Mouse (Mus musculus) neural tube, embryonic 12.5 days (tissue): ENCODE measurements around the gene Clca2. TPM values are rescaled to one million over a fixed set of nuclear protein-coding genes. Genes with fewer than 3 reads are reported as not detected.
A peak's percentile ranks its signal among the peaks of the same experiment; 100 is the strongest.
"Not testable (repeated sequence)": the region's sequence is repeated elsewhere in the genome, so short reads cannot be mapped to it uniquely, and the experiment has no call there.

Source experiments
- ATAC-seq: fragments of 200-750 bp; cut with Nextera tagmentation; 2 replicates; pipeline ENCODE4 v1.8.0; 2017; ENCODE audit warnings: low read depth, mild to moderate bottlenecking, moderate TSS enrichment, moderate library complexity; ENCODE audit not compliant: low FRiP score
- H3K27ac ChIP-seq: fragments of 300-500 bp; sonication (generic); 2 replicates; pipeline ENCODE4 v1.5.1; 2016
- H3K27me3 ChIP-seq: fragments of 300-500 bp; sonication (generic); replicated peaks from 2 replicates; pipeline ENCODE4 v1.6.1; 2016; ENCODE audit warnings: mild to moderate bottlenecking
- H3K36me3 ChIP-seq: fragments of 300-500 bp; sonication (generic); 2 replicates; pipeline ENCODE4 v1.6.1; 2016; ENCODE audit warnings: mild to moderate bottlenecking
- H3K4me1 ChIP-seq: fragments of 300-500 bp; sonication (generic); 2 replicates; pipeline ENCODE4 v1.6.1; 2016
- H3K4me2 ChIP-seq: fragments of 300-500 bp; sonication (generic); replicated peaks from 2 replicates; pipeline ENCODE4 v1.6.1; 2016; ENCODE audit warnings: mild to moderate bottlenecking
- H3K4me3 ChIP-seq: fragments of 300-500 bp; sonication (generic); 2 replicates; pipeline ENCODE4 v1.5.1; 2016
- H3K9ac ChIP-seq: fragments of 300-500 bp; sonication (generic); 2 replicates; pipeline ENCODE4 v1.6.1; 2016; ENCODE audit warnings: mild to moderate bottlenecking
- H3K9me3 ChIP-seq: fragments of 300-500 bp; sonication (generic); 2 replicates; pipeline ENCODE4 v1.6.1; 2016; ENCODE audit warnings: mild to moderate bottlenecking
- WGBS: fragments of 180-500 bp; shearing (Covaris S2); methylation state at CpG from one replicate; pipeline ENCODE4 v1.1.7; 2016; 5-methylcytosine and 5-hydroxymethylcytosine counted together
- polyA plus RNA-seq: library from polyadenylated mRNA; unstranded; fragments of >200 nt; fragmentation: Nextera tagmentation; extraction: Ambion mirVana; gene quantifications from 2 replicates; pipeline ENCODE4 v1.2.1, GENCODE M21; 2016

Clca2 gene
- polyA plus RNA-seq, 1 experiment from 2014 or later, result 0.16 TPM

GRCm38 (mm10) chr3:145080904-145081303, 18.3 kb downstream of the Clca2 start:
- ATAC-seq, result no peak
- no peaks in the 10 kb centered on the region for H3K36me3 ChIP-seq
- no peaks in the 10 kb centered on the region for H3K4me1 ChIP-seq
- H3K27me3 ChIP-seq, result no peaks in the 10 kb centered on the region
- 77% methylated on average over 8 of the region's 8 CpGs for WGBS
- no peak overlapping the region for H3K27ac ChIP-seq
- no peak overlapping the region for H3K9ac ChIP-seq
- H3K9me3 ChIP-seq, result no peaks in the 10 kb centered on the region
- no peak overlapping the region for H3K4me2 ChIP-seq
- H3K4me3 ChIP-seq, result no peak overlapping the region

GRCm38 (mm10) chr3:145078405-145078804, 20.8 kb downstream of the Clca2 start:
- Histone ChIP-seq H3K4me2 (no peak overlapping the region), H3K4me3 (no peak overlapping the region), H3K9me3 (no peaks in the 10 kb centered on the region), H3K36me3 (no peaks in the 10 kb centered on the region), H3K27me3 (no peaks in the 10 kb centered on the region), H3K27ac (no peak overlapping the region), H3K4me1 (no peaks in the 10 kb centered on the region), H3K9ac (no peak overlapping the region)
- 86% methylated on average over 6 of the region's 6 CpGs for WGBS
- no peak for ATAC-seq

GRCm38 (mm10) chr3:145072339-145072738, 26.9 kb downstream of the Clca2 start:
- no peaks in the 10 kb centered on the region for H3K9me3 ChIP-seq
- H3K27me3 ChIP-seq, result no peaks in the 10 kb centered on the region
- ATAC-seq, result no peak
- H3K9ac ChIP-seq, result no peak overlapping the region
- H3K4me3 ChIP-seq, result no peak overlapping the region
- no peaks in the 10 kb centered on the region for H3K4me1 ChIP-seq
- H3K4me2 ChIP-seq, result no peak overlapping the region
- H3K27ac ChIP-seq, result no peak overlapping the region
- no peaks in the 10 kb centered on the region for H3K36me3 ChIP-seq
- WGBS, result 92% methylated on average over 3 of the region's 3 CpGs

GRCm38 (mm10) chr3:145068964-145069363, 30.3 kb downstream of the Clca2 start:
- no peak for ATAC-seq
- no peaks in the 10 kb centered on the region for H3K4me1 ChIP-seq
- no peak overlapping the region for H3K9ac ChIP-seq
- H3K36me3 ChIP-seq, result no peaks in the 10 kb centered on the region
- H3K27ac ChIP-seq, result no peak overlapping the region
- no peaks in the 10 kb centered on the region for H3K9me3 ChIP-seq
- WGBS, result 88% methylated on average over 4 of the region's 4 CpGs
- H3K4me3 ChIP-seq, result no peak overlapping the region
- H3K4me2 ChIP-seq, result no peak overlapping the region
- no peaks in the 10 kb centered on the region for H3K27me3 ChIP-seq

- H3K27me3 ChIP-seq, H3K9ac ChIP-seq, ATAC-seq, H3K4me3 ChIP-seq, H3K4me1 ChIP-seq, H3K27ac ChIP-seq, H3K9me3 ChIP-seq, H3K36me3 ChIP-seq, H3K4me2 ChIP-seq: not testable (repeated sequence)
- 93% methylated on average over 3 of the region's 3 CpGs for WGBS
These were observed 44.1 kb downstream of the Clca2 start for GRCm38 (mm10) chr3:145055138-145055537.

- no peaks in the 10 kb centered on the region for H3K4me1 ChIP-seq
These were observed 49.4 kb downstream of the Clca2 start for GRCm38 (mm10) chr3:145049820-145050219.

GRCm38 (mm10) chr3:145038813-145039212, 60.4 kb downstream of the Clca2 start:
- Histone ChIP-seq H3K36me3 (no peaks in the 10 kb centered on the region), H3K4me3 (no peak overlapping the region), H3K27ac (no peak overlapping the region), H3K9me3 (no peaks in the 10 kb centered on the region), H3K27me3 (no peaks in the 10 kb centered on the region), H3K4me1 (no peaks in the 10 kb centered on the region), H3K4me2 (no peak overlapping the region), H3K9ac (no peak overlapping the region)
- no peak for ATAC-seq
- WGBS, result 50% methylated on average over 3 of the region's 3 CpGs

More at GRCm38 (mm10) chr3:145049820-145050219, 49.4 kb downstream of the Clca2 start:
- H3K36me3 ChIP-seq, result no peaks in the 10 kb centered on the region
- 88% methylated on average over 3 of the region's 3 CpGs for WGBS
- H3K27ac ChIP-seq, result no peak overlapping the region
- no peaks in the 10 kb centered on the region for H3K27me3 ChIP-seq
- no peaks in the 10 kb centered on the region for H3K9me3 ChIP-seq
- no peak overlapping the region for H3K9ac ChIP-seq
- H3K4me3 ChIP-seq, result no peak overlapping the region
- no peak overlapping the region for H3K4me2 ChIP-seq
- no peak for ATAC-seq

- H3K9ac ChIP-seq, result no peak within 1 kb of the TSS
- H3K4me1 ChIP-seq, result no peaks in the 10 kb centered on the region
- no peak within 1 kb of the TSS for H3K27ac ChIP-seq
- H3K4me2 ChIP-seq, result no peak within 1 kb of the TSS
- ATAC-seq, result no peak
- no peak within 1 kb of the TSS for H3K4me3 ChIP-seq
- no peaks in the 10 kb centered on the region for H3K36me3 ChIP-seq
- H3K9me3 ChIP-seq, result no peaks in the 10 kb centered on the region
- H3K27me3 ChIP-seq, result no peaks in the 10 kb centered on the region
These were observed 66.6 kb downstream of the Clca2 start, which contains the start of gene Clca1 for GRCm38 (mm10) chr3:145032676-145033075. Clca1 (minus strand) TSS chr3:145032776.

- no peak overlapping the region for H3K4me3 ChIP-seq
- H3K9me3 ChIP-seq, result no peaks in the 10 kb centered on the region
- H3K27ac ChIP-seq, result no peak overlapping the region
- no peaks in the 10 kb centered on the region for H3K27me3 ChIP-seq
- H3K9ac ChIP-seq, result no peak overlapping the region
- H3K4me1 ChIP-seq, result no peaks in the 10 kb centered on the region
- H3K36me3 ChIP-seq, result no peaks in the 10 kb centered on the region
- no peak overlapping the region for H3K4me2 ChIP-seq
- WGBS, result 85% methylated on average over 3 of the region's 3 CpGs
- ATAC-seq, result no peak
These were observed 71.2 kb downstream of the Clca2 start for GRCm38 (mm10) chr3:145028036-145028435.

- Histone ChIP-seq H3K27ac (no peak overlapping the region), H3K4me3 (no peak overlapping the region), H3K27me3 (no peaks in the 10 kb centered on the region), H3K36me3 (no peaks in the 10 kb centered on the region), H3K9me3 (no peaks in the 10 kb centered on the region), H3K4me1 (no peaks in the 10 kb centered on the region), H3K4me2 (no peak overlapping the region), H3K9ac (no peak overlapping the region)
- WGBS, result 31% methylated on average over 3 of the region's 3 CpGs
- ATAC-seq, result 0 out of 2 replicates have a peak, but pooled peaks have one; percentile 53
These were observed 72.5 kb downstream of the Clca2 start for GRCm38 (mm10) chr3:145026750-145027149.

Other genes starting within 250 kb of the Clca2 start
- gene Clca4b, start 166.9 kb downstream of the Clca2 start, polyA plus RNA-seq, result not detected in 2 replicates
- gene Clca4a, start 124.4 kb downstream of the Clca2 start, polyA plus RNA-seq, result not detected in 2 replicates
- not detected in 2 replicates for gene Clca1, start 66.7 kb downstream of the Clca2 start, polyA plus RNA-seq
- gene Odf2l, start 19.1 kb upstream of the Clca2 start, polyA plus RNA-seq, result 21.6 and 25.1 TPM in 2 replicates
- 0.98 and 1.2 TPM in 2 replicates for gene Col24a1, start 193.0 kb upstream of the Clca2 start, polyA plus RNA-seq